8 mouse cellular contexts compared by ENCODE assay signal in genomic region chr17:47676581-47676980, GRCm38 (mm10). TPM values are rescaled to one million over a fixed set of nuclear protein-coding genes. Genes with fewer than 3 reads are reported as not detected.
A peak's percentile ranks its signal among the peaks of the same experiment; 100 is the strongest.
DNase-seq lines count a peak whose midpoint lies in the region; ATAC-seq and TF ChIP-seq lines count a peak whose summit lies in the region.

No protein-coding gene starts in this region.

- no peaks in the 10 kb centered on the region for H3K9me3 ChIP-seq in limb, embryonic 10.5 days (replicated peaks)
- no peaks in the 10 kb centered on the region for H3K9me3 ChIP-seq in neural tube, embryonic 11.5 days (ENCODE audit: control insufficient read depth, low read length)

- H3K4me1 ChIP-seq in bone marrow, adult 2 months (ENCODE audit: control insufficient read depth, insufficient read depth, low read length) = peaks cover 1% of the 10 kb centered on the region; the same call in 1 of the 2 replicates
- H3K4me1 ChIP-seq in embryonic fibroblast, embryonic 13.5 days (ENCODE audit: control insufficient read depth, insufficient read depth, low read length) = peaks cover 3% of the 10 kb centered on the region; the same call in 1 of the 2 replicates
- peaks cover 26% of the 10 kb centered on the region for H3K4me1 ChIP-seq in limb, embryonic 10.5 days
- H3K4me1 ChIP-seq in neural tube, embryonic 11.5 days (ENCODE audit: control insufficient read depth, insufficient read depth, low read length) = peaks cover 6% of the 10 kb centered on the region

- H3K27me3 ChIP-seq in C2C12 (ENCODE audit: control insufficient read depth, insufficient read depth, insufficient read length) = no peaks in the 10 kb centered on the region
- peaks cover 18% of the 10 kb centered on the region for H3K27me3 ChIP-seq in limb, embryonic 10.5 days (ENCODE audit: low read depth, poor library complexity, severe bottlenecking)
- no peaks in the 10 kb centered on the region for H3K27me3 ChIP-seq in neural tube, embryonic 11.5 days (ENCODE audit: control insufficient read depth, insufficient read depth, low read length)

- H3K27ac ChIP-seq in bone marrow, adult 2 months (ENCODE audit: control insufficient read depth, insufficient read depth, low read depth, low read length, poor library complexity) = no peak overlapping the region
- no peak overlapping the region for H3K27ac ChIP-seq in embryonic fibroblast, embryonic 13.5 days (ENCODE audit: insufficient read depth, low read length)
- H3K27ac ChIP-seq in limb, embryonic 10.5 days = no peak overlapping the region
- H3K27ac ChIP-seq in neural tube, embryonic 11.5 days (ENCODE audit: low read depth, low read length) = no peak overlapping the region

- intact Hi-C loops in heart, postnatal 36 days (cut with DNase I) = loop anchor here (1.0 to 10.0 kb wide), 4 partner anchors 30 to 203 kb away; no protein-coding TSS in a partner anchor

- no peak overlapping the region for H3K9ac ChIP-seq in neural tube, embryonic 11.5 days (ENCODE audit: low read length)

- H3ac ChIP-seq in C2C12 (ENCODE audit: control insufficient read depth, insufficient read length, low read depth) = no peak overlapping the region

- peak; percentile 85 for DNase-seq in 3T3-L1 (ENCODE audit: low read depth, low spot score)
- DNase-seq in heart, postnatal 36 days = peak; percentile 74 to 83
- peak; percentile 69 for DNase-seq in limb, embryonic 10.5 days (ENCODE audit: low spot score)
- DNase-seq in neural tube, embryonic 11.5 days (ENCODE audit: low spot score) = peak; percentile 76
- peak; percentile 56 for DNase-seq in yolk sac, embryonic 10.5 days (ENCODE audit: low spot score)

- TF ChIP-seq CTCF in C2C12 (IDR thresholded peaks at IDR 0.05; ENCODE audit: control insufficient read depth, insufficient read depth, insufficient read length) = peak; percentile 24
- TF ChIP-seq CTCF in bone marrow, adult 2 months (IDR thresholded peaks at IDR 0.05; ENCODE audit: control insufficient read depth, insufficient read depth, low read length) = peak; percentile 49
- peak; percentile 55; the same call in 1 of the 2 replicates for TF ChIP-seq CTCF in embryonic fibroblast, embryonic 13.5 days (IDR thresholded peaks at IDR 0.05; ENCODE audit: borderline replicate concordance, insufficient read depth, low read length)

- no peak for TF ChIP-seq POLR2A in bone marrow, adult 2 months (IDR thresholded peaks at IDR 0.05; ENCODE audit: borderline replicate concordance, control insufficient read depth, low read depth, low read length)
- TF ChIP-seq POLR2A in embryonic fibroblast, embryonic 13.5 days (IDR thresholded peaks at IDR 0.05; ENCODE audit: low read depth, low read length) = no peak

- H3K36me3 ChIP-seq in C2C12 (ENCODE audit: control insufficient read depth, insufficient read depth) = peaks cover 5% of the 10 kb centered on the region
- peaks cover 52% of the 10 kb centered on the region for H3K36me3 ChIP-seq in limb, embryonic 10.5 days
- peaks cover 6% of the 10 kb centered on the region for H3K36me3 ChIP-seq in neural tube, embryonic 11.5 days (ENCODE audit: control insufficient read depth, insufficient read depth, low read length)

- H3K79me2 ChIP-seq in C2C12 (ENCODE audit: control insufficient read depth, insufficient read depth) = no peaks in the 10 kb centered on the region

- no peak overlapping the region for H3K4me2 ChIP-seq in neural tube, embryonic 11.5 days (ENCODE audit: low read depth)

- ATAC-seq in neural tube, embryonic 11.5 days (ENCODE audit: insufficient read depth, low FRiP score, low TSS enrichment) = no peak

- WGBS in bone marrow, adult 2 months = 33% methylated on average over 9 of the region's 9 CpGs
- 24% methylated on average over 9 of the region's 9 CpGs for WGBS in limb, embryonic 10.5 days
- whole genome bisulfite sequencing in neural tube, embryonic 11.5 days = 25% methylated on average over 9 of the region's 9 CpGs

- H3K4me3 ChIP-seq in C2C12 (ENCODE audit: insufficient read depth, poor library complexity, severe bottlenecking) = no peak overlapping the region
- no peak overlapping the region for H3K4me3 ChIP-seq in bone marrow, adult 2 months (replicated peaks; ENCODE audit: control insufficient read depth, low read depth, low read length)
- H3K4me3 ChIP-seq in embryonic fibroblast, embryonic 13.5 days (ENCODE audit: insufficient read depth, low read length) = no peak overlapping the region
- H3K4me3 ChIP-seq in limb, embryonic 10.5 days = no peak overlapping the region
- no peak overlapping the region for H3K4me3 ChIP-seq in neural tube, embryonic 11.5 days (ENCODE audit: low read depth, low read length)

- H3K79me3 ChIP-seq in C2C12 (ENCODE audit: low read depth) = no peaks in the 10 kb centered on the region

TF ChIP-seq in C2C12, 6 proteins besides CTCF, POLR2A, EP300 and RAD21:
- TF ChIP-seq MYOG (IDR thresholded peaks at IDR 0.05; ENCODE audit: control insufficient read depth, extremely low read depth, insufficient read length) = no peak

RNA-seq across cellular contexts. Expression of gene Tomm6, which starts 11.6 kb away (rescaled TPM):
- 223 TPM for polyA plus RNA-seq in C2C12 (2012; fragmentation: generic; extraction: Trizol)
- polyA plus RNA-seq in bone marrow, adult 2 months (2011; ENCODE audit: insufficient read depth, insufficient read length, low replicate concordance, missing spikeins) = 127 and 178 TPM in 2 replicates
- 150 and 175 TPM in 2 replicates for polyA plus RNA-seq in embryonic fibroblast, embryonic 13.5 days (2011; ENCODE audit: insufficient read length, low read depth, missing spikeins)
- total RNA-seq in heart, postnatal 36 days (2021) = 100 to 1,000 TPM; 119 to 126 TPM
- 364 and 404 TPM in 2 replicates for polyA plus RNA-seq in limb, embryonic 10.5 days (2016; fragmentation: Nextera tagmentation; extraction: Ambion mirVana)
- polyA plus RNA-seq in neural tube, embryonic 11.5 days (2014; fragmentation: Nextera tagmentation; extraction: Ambion mirVana) = 333 and 346 TPM in 2 replicates

RNA-seq across cellular contexts. Expression of gene Frs3, which starts 12.2 kb away (rescaled TPM):
- polyA plus RNA-seq in C2C12 (2012; fragmentation: generic; extraction: Trizol) = 2.2 TPM
- not detected in 2 replicates for polyA plus RNA-seq in bone marrow, adult 2 months (2011; ENCODE audit: insufficient read depth, insufficient read length, low replicate concordance, missing spikeins)
- polyA plus RNA-seq in embryonic fibroblast, embryonic 13.5 days (2011; ENCODE audit: insufficient read length, low read depth, missing spikeins) = 2.5 and 2.7 TPM in 2 replicates
- total RNA-seq in heart, postnatal 36 days (2021) = 1 to 10 TPM; 4.0 to 4.3 TPM
- polyA plus RNA-seq in limb, embryonic 10.5 days (2016; fragmentation: Nextera tagmentation; extraction: Ambion mirVana) = 5.0 and 7.3 TPM in 2 replicates
- 8.6 and 12.1 TPM in 2 replicates for polyA plus RNA-seq in neural tube, embryonic 11.5 days (2014; fragmentation: Nextera tagmentation; extraction: Ambion mirVana)

RNA-seq across cellular contexts. Expression of gene Gm21981, which starts 17.7 kb away (rescaled TPM):
- polyA plus RNA-seq in C2C12 (2012; fragmentation: generic; extraction: Trizol) = 1.3 TPM
- polyA plus RNA-seq in bone marrow, adult 2 months (2011; ENCODE audit: insufficient read depth, insufficient read length, low replicate concordance, missing spikeins) = not detected in 2 replicates
- polyA plus RNA-seq in embryonic fibroblast, embryonic 13.5 days (2011; ENCODE audit: insufficient read length, low read depth, missing spikeins) = 3.0 and 3.4 TPM in 2 replicates
- total RNA-seq in heart, postnatal 36 days (2021) = under 1 TPM; 0.50 to 0.70 TPM
- polyA plus RNA-seq in limb, embryonic 10.5 days (2016; fragmentation: Nextera tagmentation; extraction: Ambion mirVana) = 0.23 TPM in 1 of 2 replicates, not detected in the other
- polyA plus RNA-seq in neural tube, embryonic 11.5 days (2014; fragmentation: Nextera tagmentation; extraction: Ambion mirVana) = 1.8 and 2.7 TPM in 2 replicates

RNA-seq across cellular contexts. Expression of gene Prickle4, which starts 18.0 kb away (rescaled TPM):
- 0.12 TPM for polyA plus RNA-seq in C2C12 (2012; fragmentation: generic; extraction: Trizol)
- not detected in 2 replicates for polyA plus RNA-seq in bone marrow, adult 2 months (2011; ENCODE audit: insufficient read depth, insufficient read length, low replicate concordance, missing spikeins)
- polyA plus RNA-seq in embryonic fibroblast, embryonic 13.5 days (2011; ENCODE audit: insufficient read length, low read depth, missing spikeins) = not detected in 2 replicates
- total RNA-seq in heart, postnatal 36 days (2021) = 1 to 10 TPM; 2.1 to 4.8 TPM
- polyA plus RNA-seq in limb, embryonic 10.5 days (2016; fragmentation: Nextera tagmentation; extraction: Ambion mirVana) = 0.56 and 0.76 TPM in 2 replicates
- polyA plus RNA-seq in neural tube, embryonic 11.5 days (2014; fragmentation: Nextera tagmentation; extraction: Ambion mirVana) = 0.84 and 2.7 TPM in 2 replicates

RNA-seq across cellular contexts. Expression of gene Usp49, which starts 46.1 kb away (rescaled TPM):
- polyA plus RNA-seq in C2C12 (2012; fragmentation: generic; extraction: Trizol) = 3.2 TPM
- 9.3 and 10.3 TPM in 2 replicates for polyA plus RNA-seq in bone marrow, adult 2 months (2011; ENCODE audit: insufficient read depth, insufficient read length, low replicate concordance, missing spikeins)
- polyA plus RNA-seq in embryonic fibroblast, embryonic 13.5 days (2011; ENCODE audit: insufficient read length, low read depth, missing spikeins) = 7.2 and 8.8 TPM in 2 replicates
- total RNA-seq in heart, postnatal 36 days (2021) = 1 to 10 TPM; 3.9 to 4.4 TPM
- 5.5 and 6.8 TPM in 2 replicates for polyA plus RNA-seq in limb, embryonic 10.5 days (2016; fragmentation: Nextera tagmentation; extraction: Ambion mirVana)
- polyA plus RNA-seq in neural tube, embryonic 11.5 days (2014; fragmentation: Nextera tagmentation; extraction: Ambion mirVana) = 7.9 and 8.9 TPM in 2 replicates
